22 mouse cellular contexts compared by ENCODE assay signal in genomic region chr11:120017011-120017410, GRCm38 (mm10). TPM values are rescaled to one million over a fixed set of nuclear protein-coding genes. Genes with fewer than 3 reads are reported as not detected.
DNase-seq lines count a peak whose midpoint lies in the region; ATAC-seq and TF ChIP-seq lines count a peak whose summit lies in the region.
"Had no signal": no experiment of that assay in that cellular context is flagged by ENCODE, and none has a peak within 500 bp of the region (broad histone marks: within the 10 kb centered on the region; RNA-seq: fewer than 3 reads in every experiment).

No protein-coding gene starts in this region.

- H3K9me3 ChIP-seq in hindbrain, embryonic 16.5 days (ENCODE audit: control insufficient read depth, low read length), result no peaks in the 10 kb centered on the region

- H3K36me3 ChIP-seq in hindbrain, embryonic 16.5 days (ENCODE audit: control insufficient read depth, insufficient read depth, low read length), result peaks cover 17% of the 10 kb centered on the region

- DNase-seq in gastrocnemius, adult 2 months, result no peak
- no peak for DNase-seq in gastrocnemius, postnatal 25 days
- DNase-seq in layer of hippocampus, adult 8-10 months (ENCODE audit: low spot score in 2 of 2), result peak; percentile 58 to 72
- no peak for DNase-seq in layer of hippocampus, postnatal 14 days (ENCODE audit: low spot score in 2 of 2)
- peak; percentile 94 for DNase-seq in brain, adult 2 months (ENCODE audit: low read depth, low spot score)
- DNase-seq in urinary bladder, postnatal 4 days (ENCODE audit: low spot score in 2 of 2), result no peak
- DNase-seq in urinary bladder, postnatal 14 days (ENCODE audit: low spot score), result no peak
- DNase-seq: adrenal gland, adult 2 months; cerebellum, adult 9-11 months; embryo, embryonic 11 days; heart, postnatal 14 days; kidney, adult 2 months; kidney, postnatal 10 days; lung, adult 2 months; right cerebral cortex, adult 18-20 months; thymus, postnatal 4 days had no signal

- H3K9ac ChIP-seq in hindbrain, embryonic 16.5 days (ENCODE audit: low read depth, low read length), result no peak overlapping the region

- intact Hi-C loops in gastrocnemius, adult 2 months (cut with DNase I), result no loop called here

- no peak for ATAC-seq in hindbrain, embryonic 16.5 days
- ATAC-seq: inflammation-experienced regulatory T-cells, adult 6 months; midbrain, embryonic 16.5 days had no signal

- H3K4me1 ChIP-seq in hindbrain, embryonic 16.5 days (ENCODE audit: control insufficient read depth, insufficient read depth, low read depth, low read length), result peaks cover 11% of the 10 kb centered on the region

- peak overlapping the region; percentile 35 for H3K4me3 ChIP-seq in gastrocnemius, adult 2 months
- H3K4me3 ChIP-seq in hindbrain, embryonic 16.5 days (ENCODE audit: low read length), result no peak overlapping the region

- 76% methylated on average over 8 of the region's 8 CpGs for WGBS in hindbrain, embryonic 16.5 days

- no peak for TF ChIP-seq CTCF in gastrocnemius, adult 2 months (IDR thresholded peaks at IDR 0.05)

- no peaks in the 10 kb centered on the region for H3K27me3 ChIP-seq in hindbrain, embryonic 16.5 days (replicated peaks; ENCODE audit: control insufficient read depth, insufficient read depth, low read length)

- H3K27ac ChIP-seq in gastrocnemius, adult 2 months, result peak overlapping the region; percentile 38; the same call in 1 of the 2 replicates
- 0 out of 2 replicates have a peak overlapping the region, but pooled peaks have one; percentile 34 for H3K27ac ChIP-seq in hindbrain, embryonic 16.5 days (ENCODE audit: low read depth, low read length)

- H3K4me2 ChIP-seq in hindbrain, embryonic 16.5 days (ENCODE audit: low read length), result no peak overlapping the region
- H3K4me2 ChIP-seq: heart, embryonic 11.5 days; liver, embryonic 11.5 days had no signal

RNA-seq across cellular contexts. Expression of gene Aatk, which starts 30.0 kb away (rescaled TPM):
- 1 to 10 TPM; 2.8 to 2.9 TPM for total RNA-seq in gastrocnemius, adult 2 months (2021)
- total RNA-seq in gastrocnemius, postnatal 25 days (2021), result 1 to 10 TPM; 4.8 to 4.9 TPM
- total RNA-seq in layer of hippocampus, adult 8-10 months (2022), result 100 to 1,000 TPM; 217 to 247 (median 224) TPM
- 100 to 1,000 TPM; 193 to 202 TPM for total RNA-seq in layer of hippocampus, postnatal 14 days (2021)
- 35.6 and 46.6 TPM in 2 replicates for polyA plus RNA-seq in hindbrain, embryonic 16.5 days (2015; fragmentation: Nextera tagmentation; extraction: Ambion mirVana)
- total RNA-seq: megakaryocyte-erythroid progenitor cell, adult 5-6 weeks had no signal
- polyA plus RNA-seq: inflammation-experienced regulatory T-cells, adult 6 months had no signal

Comparison
In these comparisons a context has a peak if more than half of its experiments do, and no peak if none do; other contexts are left out.
1. DNase-seq: peak in layer of hippocampus, adult 8-10 months (2 of 2) and brain, adult 2 months (single experiment); none in gastrocnemius, adult 2 months (single experiment), gastrocnemius, postnatal 25 days (single experiment), layer of hippocampus, postnatal 14 days (0 of 2), urinary bladder, postnatal 4 days (0 of 2) and urinary bladder, postnatal 14 days (single experiment).
2. RNA of gene Aatk, which starts 30.0 kb away (total RNA-seq): 217 to 247 TPM in layer of hippocampus, adult 8-10 months and 193 to 202 TPM in layer of hippocampus, postnatal 14 days; 4.8 to 4.9 TPM in gastrocnemius, postnatal 25 days and 2.8 to 2.9 TPM in gastrocnemius, adult 2 months; every median in the first group is over 10 times any median in the second.